Mouse (Mus musculus): Measurements from ENCODE around the gene Alx3.
"Not testable (repeated sequence)": the region's sequence is repeated elsewhere in the genome, so short reads cannot be mapped to it uniquely, and the experiment has no call there.

The Alx3 gene

DNA sequence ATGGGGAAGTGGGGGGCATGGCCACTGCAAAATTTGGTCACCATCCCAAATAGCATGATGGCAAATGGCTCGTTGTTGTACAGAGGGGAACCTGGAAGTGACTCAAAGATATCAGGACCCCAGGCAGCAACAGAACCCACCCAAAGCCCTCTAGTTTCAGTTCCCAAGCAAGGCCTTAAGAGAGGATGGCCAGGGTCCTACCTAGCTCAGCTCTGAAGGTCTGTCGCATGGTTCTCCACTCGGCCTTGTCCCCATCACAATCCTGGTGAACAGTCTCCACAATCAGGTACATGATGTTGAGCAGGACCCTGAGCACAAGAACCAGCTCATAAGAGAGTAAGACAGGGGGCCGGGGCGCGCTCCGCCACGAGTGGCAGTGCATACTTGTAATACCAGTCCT is 29.6 kb downstream of the Alx3 start:
- no peak for DNase-seq (ENCODE audit: low spot score)

DNA sequence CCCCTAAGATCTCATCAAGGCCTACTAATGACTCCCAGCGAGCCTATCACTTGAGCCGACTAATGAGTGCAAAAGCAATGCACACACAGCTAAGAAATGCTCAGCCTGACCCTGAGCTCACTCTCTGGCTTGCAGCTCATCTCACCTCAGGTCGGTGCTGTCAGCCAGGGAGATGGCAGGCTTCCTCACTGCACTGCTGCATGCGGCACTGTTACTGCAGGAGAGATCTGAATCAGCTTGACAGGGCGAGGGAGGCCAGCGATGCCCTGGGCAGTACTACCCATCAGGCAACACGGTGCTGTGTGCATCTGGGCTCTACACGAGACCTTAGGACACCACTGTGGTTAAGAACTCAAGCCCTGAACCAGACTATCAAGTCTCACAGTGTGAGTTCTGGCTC is 30.7 kb downstream of the Alx3 start:
- no peak for DNase-seq (ENCODE audit: low spot score)

DNA sequence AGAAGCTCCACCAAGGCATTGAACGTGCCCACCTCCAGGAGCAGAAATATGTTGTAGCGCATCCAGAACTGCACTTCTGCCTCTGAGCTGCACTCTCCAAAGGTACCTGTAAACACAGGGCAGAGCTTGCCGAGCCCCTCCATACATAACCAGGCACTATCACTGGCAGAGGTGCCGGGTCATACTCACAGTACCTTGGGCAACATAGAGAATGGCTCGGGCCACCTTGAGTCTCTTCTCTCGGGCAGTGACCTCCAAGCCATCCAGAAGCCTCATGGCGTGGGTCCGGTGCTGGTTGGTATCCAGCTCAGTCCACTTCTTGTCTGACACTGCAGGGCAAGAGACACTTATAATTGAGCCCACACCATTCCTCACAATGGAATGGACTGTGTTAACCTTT is 31.9 kb downstream of the Alx3 start:
- DNase-seq (ENCODE audit: low spot score), result no peak

DNA sequence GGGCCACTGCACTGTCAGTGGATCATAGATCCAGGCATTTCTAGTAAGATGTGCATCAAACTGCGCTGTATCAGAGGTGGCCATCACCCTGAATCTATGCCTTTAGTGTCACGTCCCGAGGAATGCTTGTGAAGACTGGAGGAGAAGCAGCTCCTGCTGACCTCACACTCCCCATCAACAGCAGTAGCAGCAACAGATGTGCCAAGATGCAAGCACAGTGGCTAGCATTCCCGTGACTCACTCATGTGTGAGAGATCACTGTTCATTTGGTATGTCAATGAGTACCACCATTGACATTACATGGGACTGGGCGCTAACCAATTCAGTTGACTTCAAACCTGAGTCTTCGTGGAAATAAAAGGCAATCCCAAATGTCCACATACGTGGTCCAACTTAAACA is 32.8 kb downstream of the Alx3 start:
- no peak for DNase-seq (ENCODE audit: low spot score)

DNA sequence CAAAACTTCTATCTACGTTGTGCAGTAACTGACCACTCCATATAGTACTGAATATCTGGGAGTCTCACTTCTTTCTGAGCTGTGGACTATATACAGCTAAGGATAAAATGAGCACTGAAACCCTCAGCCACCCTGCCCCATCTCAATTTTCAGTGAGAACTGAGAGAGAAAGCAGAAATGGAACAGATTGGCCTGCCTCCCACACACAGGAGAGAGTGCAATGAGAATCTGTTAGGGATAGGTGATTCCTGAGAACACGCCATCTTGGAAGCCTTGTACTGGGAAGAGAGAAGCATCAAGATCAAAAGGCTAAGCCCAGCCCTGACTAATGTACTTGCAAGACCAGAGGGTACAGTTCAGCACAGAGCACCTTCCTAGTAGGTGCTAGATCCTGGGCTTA is 33.7 kb downstream of the Alx3 start:
- DNase-seq (ENCODE audit: low spot score), result no peak

DNA sequence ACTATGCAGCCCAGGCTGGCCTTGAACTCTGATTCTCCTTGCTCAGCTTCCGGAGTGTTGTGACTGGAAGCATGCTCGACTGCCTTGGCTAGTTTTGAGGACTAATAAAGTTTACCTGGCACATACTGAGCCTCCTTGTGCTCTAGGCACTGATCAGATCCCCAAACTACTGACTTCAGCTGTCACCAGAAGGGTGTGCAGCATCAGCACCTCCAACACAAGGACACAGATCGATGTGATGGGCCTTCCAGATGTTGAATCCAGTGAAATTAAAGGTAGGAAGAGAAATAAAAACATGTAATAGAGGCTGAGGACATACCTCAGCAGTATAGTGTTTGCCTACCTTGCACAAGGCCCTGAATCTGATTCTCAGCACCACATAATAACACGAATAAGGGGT is 34.6 kb downstream of the Alx3 start:
- no peak for DNase-seq (ENCODE audit: low spot score)

DNA sequence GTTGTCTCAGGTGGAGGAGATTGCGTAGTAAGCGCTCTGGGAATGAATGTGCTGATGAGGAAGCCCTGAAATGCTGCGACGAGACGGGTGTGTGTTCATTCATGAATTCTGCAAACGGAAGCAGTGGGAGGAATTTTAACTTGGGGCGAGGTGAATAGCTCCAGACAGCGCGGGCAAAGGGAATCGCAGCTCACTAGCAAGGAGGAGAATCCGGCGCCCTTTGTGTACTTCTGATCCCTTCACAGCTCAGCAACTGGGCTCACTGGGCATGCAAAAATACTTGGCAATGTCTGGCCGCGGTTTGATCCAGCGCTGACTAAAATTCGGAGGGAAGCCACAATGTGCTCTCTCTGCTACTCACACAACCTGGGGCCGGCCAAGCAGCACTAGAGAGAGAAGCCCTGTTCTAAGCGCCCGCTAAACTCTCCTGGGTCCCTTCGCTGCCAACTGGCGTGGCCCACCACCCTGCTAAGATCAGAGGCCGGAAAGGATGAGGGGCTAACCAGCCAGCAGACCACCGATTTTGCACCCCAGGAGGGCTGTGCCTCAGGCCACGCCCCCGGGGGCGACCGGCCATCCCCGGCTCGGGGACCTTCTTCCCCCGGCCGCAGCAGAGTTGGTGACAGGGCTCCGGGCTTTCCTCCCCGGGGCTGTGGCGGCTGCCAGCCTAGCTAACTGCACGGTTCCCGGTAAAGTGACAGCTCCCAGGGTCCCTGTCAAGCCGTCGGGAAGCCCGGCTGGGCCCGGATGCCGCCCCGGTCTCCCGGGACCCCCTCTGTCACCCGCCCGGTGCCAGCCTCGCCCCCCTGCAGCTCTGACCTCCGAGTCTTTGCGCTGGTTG is 36.1 kb downstream of the Alx3 start, which contains the start of gene Gm10961:
Gene Gm10961 (plus strand): TSS at position 641 of the 841 bp plus-strand sequence.
- DNase-seq (ENCODE audit: low spot score), result no peak

DNA sequence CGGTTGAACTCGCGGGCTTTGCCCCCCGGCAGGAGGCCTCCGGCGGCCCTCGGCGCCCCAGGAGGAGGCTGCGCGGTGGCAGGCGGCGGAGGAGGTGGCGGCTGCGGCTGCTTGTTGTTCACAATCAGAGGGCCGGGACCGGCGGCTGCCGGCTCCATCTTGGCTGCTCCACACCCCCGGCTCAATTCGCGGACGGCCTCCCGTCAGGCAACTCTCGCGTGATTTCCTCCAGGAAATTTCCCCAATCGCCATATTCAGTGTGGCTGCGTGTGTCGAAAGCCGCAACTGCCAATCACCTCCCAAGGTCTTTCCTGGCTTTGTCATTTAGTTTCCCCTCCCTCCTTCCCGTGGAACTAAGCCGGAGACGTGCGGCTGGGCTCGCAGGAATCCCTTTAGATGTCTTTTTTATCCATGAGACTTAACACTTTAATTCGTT is 36.7 kb downstream of the Alx3 start, which contains the start of gene Strip1:
Gene Strip1 (minus strand): TSS at position 172 of the 436 bp plus-strand sequence.
- peak; percentile 86 for DNase-seq (ENCODE audit: low spot score)

DNA sequence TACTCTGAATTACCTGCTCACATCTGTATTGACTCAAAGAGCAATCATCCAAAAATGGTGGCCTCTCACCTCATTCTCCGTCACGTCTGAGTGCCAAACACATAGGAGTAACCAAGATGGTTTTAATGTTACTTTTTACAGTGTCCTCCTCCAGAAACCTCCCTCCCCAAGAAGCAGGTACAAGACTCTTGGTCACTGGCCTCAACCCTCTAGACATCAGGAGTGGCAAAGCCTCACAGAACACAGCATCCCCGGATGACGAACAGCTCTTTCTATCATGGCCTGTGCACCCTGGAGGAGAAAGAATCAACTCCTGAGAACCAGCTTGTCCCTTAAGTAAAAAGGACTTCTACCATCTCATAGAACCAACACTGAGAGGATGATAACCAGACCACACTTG is 38.0 kb downstream of the Alx3 start:
- DNase-seq (ENCODE audit: low spot score), result no peak

DNA sequence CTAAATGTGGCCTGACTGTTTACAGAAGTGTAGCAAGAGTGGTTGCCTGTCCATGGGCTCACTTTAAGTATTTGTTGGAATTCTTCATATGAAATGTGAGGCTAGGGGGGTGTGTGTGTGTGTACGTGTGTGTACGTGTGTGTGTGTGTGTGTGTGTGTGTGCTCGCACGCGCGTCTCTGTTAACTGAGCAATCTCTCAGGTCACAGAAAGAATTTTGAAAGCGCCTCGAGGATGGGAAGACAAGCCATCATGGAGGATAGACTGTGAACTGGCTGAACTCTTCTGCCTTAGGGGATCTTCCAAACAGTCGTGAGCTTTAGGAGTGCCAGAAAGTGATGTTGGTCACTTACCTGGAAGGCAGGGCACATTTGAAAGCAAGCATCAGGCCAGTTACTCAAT is 39.1 kb downstream of the Alx3 start:
- DNase-seq (ENCODE audit: low spot score), result no peak

DNA sequence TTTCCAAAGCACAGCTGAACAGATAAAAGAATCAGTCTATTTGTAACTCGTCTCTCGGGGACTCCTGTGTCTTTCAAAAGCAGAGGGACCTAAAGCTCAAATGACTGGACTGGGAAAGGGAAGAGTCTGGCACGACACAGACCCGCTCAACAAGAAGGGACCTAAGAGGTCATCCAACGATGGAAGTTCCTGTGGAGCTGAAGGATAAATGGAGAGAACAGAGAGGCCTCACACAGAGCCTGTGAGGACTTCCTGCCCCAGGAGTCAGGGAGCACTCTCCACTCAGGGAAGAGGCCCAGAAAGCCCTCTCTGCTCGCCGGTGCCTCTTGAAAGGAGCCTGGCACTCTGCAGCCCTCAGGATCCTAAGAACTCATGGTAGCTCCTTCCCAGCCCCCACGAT is 41.0 kb downstream of the Alx3 start:
- no peak for DNase-seq (ENCODE audit: low spot score)

DNA sequence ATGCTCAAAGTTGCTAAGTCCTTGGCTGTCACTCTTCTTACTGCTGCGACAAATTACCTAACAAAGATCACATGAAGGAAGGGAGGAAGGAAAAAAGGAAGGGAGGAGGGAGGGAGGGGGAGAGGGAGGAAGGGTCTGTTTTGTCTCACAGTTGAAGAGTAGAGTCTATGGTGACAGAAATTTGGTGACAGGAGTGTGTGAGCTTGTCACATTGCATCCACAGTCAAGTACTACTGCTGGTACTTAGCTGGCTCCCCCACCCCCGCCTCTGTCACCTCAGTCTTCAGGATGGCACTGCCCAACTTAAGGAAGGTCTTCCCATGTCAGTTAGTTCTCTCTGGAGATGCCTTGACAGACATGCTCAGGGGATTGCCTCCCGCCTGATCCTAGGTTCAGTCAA is 41.4 kb downstream of the Alx3 start:
- DNase-seq (ENCODE audit: low spot score), result no peak

DNA sequence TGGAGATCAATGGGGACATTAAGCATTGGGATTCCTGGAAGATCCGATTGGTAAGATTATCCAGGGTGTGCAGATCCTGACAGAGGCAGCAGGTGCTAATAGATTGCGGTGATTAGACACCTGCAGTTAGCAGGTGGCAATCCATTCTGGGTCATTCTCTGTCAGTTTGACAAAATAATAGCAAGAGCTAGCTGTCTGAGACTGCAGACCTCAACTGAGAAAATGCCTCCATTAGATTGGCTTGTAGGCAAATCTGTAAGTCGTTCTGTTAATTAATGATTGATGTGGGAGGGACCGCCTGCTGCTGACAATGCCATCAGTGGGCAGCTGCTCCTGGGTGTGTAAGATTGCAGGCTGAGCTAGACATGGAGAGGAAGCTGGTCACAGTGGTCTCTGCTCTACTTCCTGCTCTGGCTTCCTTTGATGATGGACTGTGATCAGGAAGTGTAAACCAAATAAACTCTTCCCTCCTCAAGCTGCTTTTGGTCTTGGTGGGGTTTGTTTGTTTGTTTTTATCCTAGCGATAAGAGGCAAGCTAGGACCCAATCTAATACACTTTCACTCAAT is 42.9 kb downstream of the Alx3 start:
- DNase-seq (ENCODE audit: low spot score), result no peak

DNA sequence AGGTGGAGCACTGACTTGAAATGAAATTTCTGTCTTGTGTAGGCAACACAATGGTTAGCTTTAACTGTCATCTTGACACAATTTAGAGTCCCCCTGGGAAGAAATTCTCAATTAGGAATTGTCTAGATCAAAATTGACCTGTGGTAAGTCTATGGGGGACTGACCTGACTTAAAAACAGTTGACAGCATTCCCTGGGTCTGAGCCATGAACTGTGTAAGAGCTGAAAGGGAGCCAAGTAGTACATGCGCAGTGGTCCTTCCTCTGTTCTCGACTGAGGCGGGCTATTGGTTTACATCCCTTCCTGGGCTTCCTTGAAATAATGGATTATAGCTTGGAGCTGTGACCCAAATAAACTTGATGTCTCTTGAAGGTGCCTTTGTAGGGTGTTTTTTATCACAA is 52.1 kb downstream of the Alx3 start:
- no peak for DNase-seq (ENCODE audit: low spot score)

DNA sequence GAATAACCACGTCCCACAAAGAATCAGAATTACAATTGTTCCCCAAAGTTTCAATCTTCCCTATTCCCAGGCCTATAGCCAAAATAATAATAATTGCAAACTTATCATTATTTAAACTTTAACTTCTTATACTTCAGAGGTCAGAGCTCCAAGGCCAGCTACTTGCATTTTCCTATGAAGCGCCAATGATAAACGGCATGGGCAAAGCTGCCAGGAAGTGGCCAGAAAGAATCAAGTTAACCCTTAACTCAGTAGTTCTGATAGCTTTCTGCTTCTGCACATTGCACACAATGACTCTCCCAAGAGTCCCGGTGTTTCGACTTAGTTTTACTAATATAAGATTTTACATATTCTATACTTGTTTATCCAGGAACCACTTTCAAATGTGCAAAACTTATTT is 55.4 kb downstream of the Alx3 start:
- DNase-seq (ENCODE audit: low spot score), result not testable (repeated sequence)

DNA sequence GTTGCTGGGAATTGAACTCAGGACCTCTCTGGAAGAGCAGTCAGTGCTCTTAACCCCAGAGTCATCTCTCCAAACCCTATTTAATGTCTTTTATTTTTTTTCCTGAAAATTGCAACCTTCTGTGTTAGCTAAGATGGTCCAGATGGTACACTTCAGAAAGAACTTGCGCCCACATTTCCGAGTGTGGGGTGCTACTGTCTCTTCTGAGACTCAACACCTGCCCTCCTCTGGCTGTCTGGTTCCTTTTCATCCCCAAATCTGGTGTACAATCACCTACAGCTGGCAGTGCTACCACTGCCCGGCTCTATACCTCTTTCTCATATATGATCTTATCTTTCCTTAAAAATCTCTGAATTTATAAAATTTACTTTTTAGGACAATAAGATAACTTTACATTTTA is 58.1 kb downstream of the Alx3 start:
- no peak for DNase-seq (ENCODE audit: low spot score)

DNA sequence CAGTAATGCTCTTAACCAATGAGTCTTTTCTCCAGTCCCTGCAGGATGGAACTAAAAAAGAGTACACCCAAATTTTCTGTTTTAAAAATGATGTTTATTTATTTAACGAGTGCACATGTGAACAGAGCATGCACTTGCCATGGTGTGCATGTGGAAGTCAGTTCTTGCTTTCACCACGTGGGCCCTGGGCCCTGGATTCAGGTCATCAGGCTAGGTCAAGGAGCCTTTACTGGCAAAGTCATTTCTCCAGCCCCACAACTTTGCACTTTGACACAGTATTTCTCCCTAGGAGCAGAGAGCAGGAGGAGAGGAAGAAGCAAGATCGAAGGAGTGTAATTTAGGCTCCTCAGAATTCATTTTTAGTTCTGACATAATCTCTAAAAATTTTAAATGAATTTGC is 60.0 kb downstream of the Alx3 start:
- no peak for DNase-seq (ENCODE audit: low spot score)

Measured in ovary, adult 18-20 months (tissue).